Mouse (Mus musculus) T-helper 2 cell (primary cell): ENCODE measurements around the gene Gm10031.

ENCODE experiments used
- in situ Hi-C: fragments of 300-600 bp; cut with MboI, MseI; formaldehyde crosslinking; loops from one replicate; pipeline ENCODE4 v1.15.1; 2025; ENCODE audit warnings: high pct_unique_total_duplicates

The Gm10031 gene

DNA sequence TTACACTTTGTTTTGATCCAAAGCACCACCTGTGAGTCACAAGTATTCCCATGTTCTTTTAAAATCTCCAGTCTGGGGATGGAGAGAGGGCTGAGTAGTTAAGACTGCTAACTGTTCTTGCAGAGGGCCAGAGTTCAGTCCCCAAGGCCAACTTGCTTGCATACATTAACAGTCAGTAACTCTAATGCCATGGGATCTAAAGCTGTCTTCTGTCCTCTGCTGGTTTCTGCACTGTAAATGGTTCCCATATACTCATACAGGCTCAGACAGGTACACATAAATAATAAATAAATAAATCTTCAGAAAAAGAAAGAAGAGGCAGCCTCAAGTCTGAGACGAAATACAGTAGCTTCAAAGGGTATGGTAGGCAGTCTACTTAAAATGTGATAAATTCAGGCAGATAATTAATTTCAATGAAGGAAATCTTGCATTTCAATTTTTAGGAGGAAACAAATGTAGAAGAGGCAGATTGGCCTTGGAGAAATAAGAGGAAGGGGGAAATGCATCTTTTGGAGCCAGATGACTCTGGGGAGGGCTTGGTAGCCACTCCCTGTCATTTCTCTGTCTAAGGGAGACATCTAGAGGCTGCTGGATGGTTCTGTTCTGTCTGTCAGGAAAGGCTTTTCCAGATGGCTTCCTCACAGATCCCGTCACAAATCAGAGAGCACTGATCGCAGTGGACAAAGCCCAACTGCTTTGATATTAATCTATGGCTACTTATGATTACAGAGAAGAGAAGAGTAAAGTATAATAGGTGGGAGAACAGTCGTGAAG is 16.2 kb downstream of the Gm10031 start:
- in situ Hi-C loops = no loop called here

DNA sequence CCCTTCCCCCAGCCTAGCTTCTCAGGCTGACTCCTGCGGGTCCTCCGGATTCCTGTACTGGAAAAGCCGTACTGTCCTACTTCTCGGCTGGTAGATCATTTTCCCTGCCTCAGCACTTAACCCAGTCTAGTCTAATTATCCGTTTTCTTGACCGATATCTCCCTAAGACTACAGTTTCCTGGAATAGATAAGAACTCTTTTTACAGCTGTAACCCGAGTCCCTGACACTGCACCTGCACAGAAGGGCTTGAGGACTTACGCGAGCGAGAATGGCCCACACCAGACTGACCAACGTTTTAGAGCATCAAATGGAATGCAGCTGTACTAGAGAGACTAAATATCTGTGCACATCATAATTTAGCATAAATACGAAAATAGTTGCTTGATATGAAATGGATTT is 20.2 kb downstream of the Gm10031 start:
- in situ Hi-C loops = no loop called here

GRCm38 (mm10) chr1:156558024-156558930 is 34.5 kb downstream of the Gm10031 start, which contains the start of gene Abl2:
Gene Abl2, plus strand, starts transcription at chr1:156558786.
- in situ Hi-C loops = no loop called here

GRCm38 (mm10) chr1:156558950-156559640 is 35.3 kb downstream of the Gm10031 start:
- in situ Hi-C loops = no loop called here

GRCm38 (mm10) chr1:156559641-156560020 is 35.8 kb downstream of the Gm10031 start:
- in situ Hi-C loops = no loop called here

DNA sequence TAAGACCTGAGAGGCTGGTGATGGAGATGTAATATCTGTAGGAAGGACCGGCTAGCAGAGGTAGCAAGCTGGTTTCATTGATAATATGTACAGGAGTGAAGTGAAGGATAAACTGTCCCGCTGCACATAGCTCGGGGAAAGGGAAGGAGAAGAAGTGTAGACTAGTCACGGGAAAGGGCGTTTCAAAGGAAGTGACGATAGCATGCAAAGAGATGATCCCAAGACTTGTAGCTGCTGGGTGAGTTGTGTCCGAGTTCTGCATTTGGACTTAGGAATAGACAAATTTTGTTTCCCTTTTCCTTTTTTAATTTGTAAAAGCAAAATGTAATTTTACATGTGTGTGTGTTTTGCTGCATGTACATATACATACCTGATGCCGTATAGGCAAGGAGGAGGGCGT is 36.7 kb downstream of the Gm10031 start:
- in situ Hi-C loops = no loop called here

GRCm38 (mm10) chr1:156565328-156565727 is 41.5 kb downstream of the Gm10031 start:
- in situ Hi-C loops = no loop called here

GRCm38 (mm10) chr1:156566132-156566531 is 42.3 kb downstream of the Gm10031 start:
- in situ Hi-C loops = no loop called here

- in situ Hi-C loops = no loop called here
Observed at GRCm38 (mm10) chr1:156569615-156570014, 45.8 kb downstream of the Gm10031 start.

DNA sequence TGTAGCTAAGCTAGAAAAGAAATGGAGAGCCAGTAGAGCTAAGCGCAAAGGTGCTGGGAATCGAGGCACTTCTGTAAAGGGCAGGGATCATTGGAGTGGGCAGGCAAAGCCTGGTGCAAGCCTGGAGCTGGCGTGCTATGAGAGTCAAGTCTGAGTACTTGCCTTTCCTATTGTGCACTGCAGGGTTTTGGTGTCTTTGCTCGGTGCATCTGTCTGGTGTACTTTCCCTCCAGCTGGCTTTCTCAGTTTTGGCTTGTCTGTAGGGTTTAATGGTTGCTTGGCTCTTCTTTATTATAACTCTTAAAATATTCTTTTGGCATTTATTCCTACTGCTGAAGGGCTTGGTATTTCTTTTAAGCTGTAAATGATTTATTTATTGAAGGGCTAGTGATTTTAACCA is 49.1 kb downstream of the Gm10031 start:
- in situ Hi-C loops = no loop called here
